Mouse (Mus musculus): ENCODE results near the gene Snapc4. TPM values are rescaled to one million over a fixed set of nuclear protein-coding genes. Genes with fewer than 3 reads are reported as not detected.

Snapc4 gene
- polyA plus RNA-seq (2012; rRNA removed), result 59.2 and 63.9 TPM in 2 replicates

DNA sequence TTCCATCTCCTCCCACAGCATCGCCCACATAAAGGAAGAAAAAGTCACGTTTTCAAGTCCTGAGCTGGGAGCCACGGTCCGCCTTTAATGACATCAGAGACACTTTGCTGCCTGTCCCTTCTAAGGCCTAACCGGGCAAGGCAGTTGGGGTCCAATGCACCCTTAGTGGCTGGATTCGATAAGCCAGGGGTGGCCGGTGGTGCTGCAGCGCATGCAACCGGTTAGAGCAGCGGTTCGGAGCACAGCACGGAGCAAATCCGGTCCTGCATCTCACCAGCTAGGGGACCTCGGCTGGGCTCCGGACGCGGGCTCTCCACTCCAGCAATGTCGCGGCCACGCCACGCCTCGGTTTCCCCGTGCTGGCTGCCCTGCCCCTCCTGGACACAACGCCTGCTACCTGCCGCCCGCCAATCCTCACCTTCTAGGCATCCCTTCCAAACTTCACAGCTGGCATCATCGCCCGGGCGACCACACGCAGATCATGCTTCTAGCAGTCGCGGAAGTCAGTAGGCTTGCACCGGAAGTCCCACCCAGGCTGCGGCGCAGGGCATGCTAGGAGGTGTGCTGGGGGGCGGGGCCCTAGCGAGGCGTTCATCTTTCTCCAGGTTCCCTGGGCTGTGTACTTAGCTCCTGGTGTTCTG, at the start of gene Snapc4:
Snapc4 (minus strand) TSS at position 523 of the 641 bp plus-strand sequence.
- WGBS, result under 1% methylated on average over 38 of the region's 38 CpGs
- no peak within 1 kb of the TSS for H3K27ac ChIP-seq (ENCODE audit: insufficient read depth, low read length)
- no peak for TF ChIP-seq CTCF (IDR thresholded peaks at IDR 0.05; ENCODE audit: borderline replicate concordance, insufficient read depth, low read depth, low read length)
- peak; percentile 58; the same call in 1 of the 2 replicates for TF ChIP-seq POLR2A (IDR thresholded peaks at IDR 0.05; ENCODE audit: borderline replicate concordance, insufficient read depth, low read length)

GRCm38 (mm10) chr2:26429851-26430250, 49.4 kb upstream of the Snapc4 start:
- TF ChIP-seq POLR2A (IDR thresholded peaks at IDR 0.05; ENCODE audit: borderline replicate concordance, insufficient read depth, low read length) (no peak), CTCF (IDR thresholded peaks at IDR 0.05; ENCODE audit: borderline replicate concordance, insufficient read depth, low read depth, low read length) (no peak)
- H3K27ac ChIP-seq (ENCODE audit: insufficient read depth, low read length), result no peak overlapping the region
- no peak for DNase-seq
- no peak overlapping the region for H3K4me3 ChIP-seq (replicated peaks; ENCODE audit: insufficient read depth, low read depth, low read length)
- no peaks in the 10 kb centered on the region for H3K4me1 ChIP-seq (ENCODE audit: control insufficient read depth, insufficient read depth, low read length)
- 47% methylated on average over 5 of the region's 5 CpGs for WGBS
- H3K27me3 ChIP-seq (ENCODE audit: control insufficient read depth, insufficient read depth, low read length), result no peaks in the 10 kb centered on the region

More for the DNA sequence above, at the start of gene Snapc4:
- H3K4me3 ChIP-seq (replicated peaks; ENCODE audit: insufficient read depth, low read depth, low read length), result peak within 1 kb of the TSS; percentile 84
- DNase-seq, result peak; percentile 83 to 84
- H3K4me1 ChIP-seq (ENCODE audit: control insufficient read depth, insufficient read depth, low read length), result no peaks in the 10 kb centered on the region
- no peaks in the 10 kb centered on the region for H3K27me3 ChIP-seq (ENCODE audit: control insufficient read depth, insufficient read depth, low read length)

- DNase-seq, result no peak
- no peak overlapping the region for H3K4me3 ChIP-seq (replicated peaks; ENCODE audit: insufficient read depth, low read depth, low read length)
- H3K4me1 ChIP-seq (ENCODE audit: control insufficient read depth, insufficient read depth, low read length), result no peaks in the 10 kb centered on the region
- no peak overlapping the region for H3K27ac ChIP-seq (ENCODE audit: insufficient read depth, low read length)
- no peaks in the 10 kb centered on the region for H3K27me3 ChIP-seq (ENCODE audit: control insufficient read depth, insufficient read depth, low read length)
- 99% methylated on average over 2 of the region's 2 CpGs for WGBS
- TF ChIP-seq CTCF (IDR thresholded peaks at IDR 0.05; ENCODE audit: borderline replicate concordance, insufficient read depth, low read depth, low read length) (no peak), POLR2A (IDR thresholded peaks at IDR 0.05; ENCODE audit: borderline replicate concordance, insufficient read depth, low read length) (no peak)
Observed at GRCm38 (mm10) chr2:26424541-26424940, 44.1 kb upstream of the Snapc4 start.

- TF ChIP-seq POLR2A (IDR thresholded peaks at IDR 0.05; ENCODE audit: borderline replicate concordance, insufficient read depth, low read length), result no peak
- DNase-seq, result no peak
- no peaks in the 10 kb centered on the region for H3K4me1 ChIP-seq (ENCODE audit: control insufficient read depth, insufficient read depth, low read length)
- no peak overlapping the region for H3K4me3 ChIP-seq (replicated peaks; ENCODE audit: insufficient read depth, low read depth, low read length)
- no peak overlapping the region for H3K27ac ChIP-seq (ENCODE audit: insufficient read depth, low read length)
- no peaks in the 10 kb centered on the region for H3K27me3 ChIP-seq (ENCODE audit: control insufficient read depth, insufficient read depth, low read length)
- 80% methylated on average over 1 of the region's 1 CpGs for WGBS
Observed at GRCm38 (mm10) chr2:26423086-26423485, 42.6 kb upstream of the Snapc4 start.

- H3K27ac ChIP-seq (ENCODE audit: insufficient read depth, low read length), result no peak overlapping the region
- H3K27me3 ChIP-seq (ENCODE audit: control insufficient read depth, insufficient read depth, low read length), result no peaks in the 10 kb centered on the region
- no peaks in the 10 kb centered on the region for H3K4me1 ChIP-seq (ENCODE audit: control insufficient read depth, insufficient read depth, low read length)
- no peak for DNase-seq
- no peak overlapping the region for H3K4me3 ChIP-seq (replicated peaks; ENCODE audit: insufficient read depth, low read depth, low read length)
- TF ChIP-seq POLR2A (IDR thresholded peaks at IDR 0.05; ENCODE audit: borderline replicate concordance, insufficient read depth, low read length) (no peak), CTCF (IDR thresholded peaks at IDR 0.05; ENCODE audit: borderline replicate concordance, insufficient read depth, low read depth, low read length) (no peak)
- WGBS, result 85% methylated on average over 2 of the region's 2 CpGs
Observed at GRCm38 (mm10) chr2:26421969-26422368, 41.5 kb upstream of the Snapc4 start.

DNA sequence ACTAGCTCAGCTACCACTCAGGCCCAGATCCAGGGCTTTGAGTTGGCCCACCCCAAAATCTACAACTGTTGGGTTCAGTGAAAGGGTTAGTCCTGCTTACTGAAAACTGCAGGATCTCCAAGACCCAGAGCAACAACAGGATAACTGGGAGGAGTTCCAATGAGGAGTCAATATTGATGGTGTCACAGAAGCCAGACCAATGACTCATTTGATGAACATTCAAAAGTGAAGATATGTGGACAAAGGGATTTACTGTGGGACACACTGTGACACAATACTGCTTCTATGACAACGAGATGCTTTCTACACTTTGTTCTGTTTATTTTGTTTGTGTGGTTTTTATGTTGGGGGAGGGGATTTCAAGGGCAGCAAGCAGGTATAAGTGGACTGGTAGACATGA, 37.7 kb upstream of the Snapc4 start:
- Histone ChIP-seq H3K4me3 (replicated peaks; ENCODE audit: insufficient read depth, low read depth, low read length) (no peak overlapping the region), H3K27ac (ENCODE audit: insufficient read depth, low read length) (no peak overlapping the region), H3K27me3 (ENCODE audit: control insufficient read depth, insufficient read depth, low read length) (no peaks in the 10 kb centered on the region), H3K4me1 (ENCODE audit: control insufficient read depth, insufficient read depth, low read length) (no peaks in the 10 kb centered on the region)
- no peak for DNase-seq
- WGBS, result 87% methylated on average over 1 of the region's 1 CpGs
- TF ChIP-seq POLR2A (IDR thresholded peaks at IDR 0.05; ENCODE audit: borderline replicate concordance, insufficient read depth, low read length), result no peak
- no peak for TF ChIP-seq CTCF (IDR thresholded peaks at IDR 0.05; ENCODE audit: borderline replicate concordance, insufficient read depth, low read depth, low read length)

DNA sequence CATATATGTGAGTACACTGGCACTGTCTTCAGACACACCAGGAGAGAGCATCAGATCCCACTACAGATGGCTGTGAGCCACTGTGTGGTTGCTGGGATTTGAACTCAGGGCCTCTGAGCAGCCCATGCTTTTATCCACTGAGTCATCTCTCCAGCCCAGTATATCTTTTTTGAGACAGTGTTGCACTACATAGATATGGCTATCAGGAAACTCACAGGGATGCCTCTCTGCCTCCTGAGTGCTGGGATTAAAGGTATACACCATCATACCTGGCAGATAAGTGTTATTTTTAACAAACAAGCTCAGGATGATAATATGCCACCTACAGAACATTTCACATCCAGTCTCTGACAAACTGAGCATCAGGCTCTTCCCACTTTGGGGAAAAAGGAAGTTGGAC, 36.6 kb upstream of the Snapc4 start:
- Histone ChIP-seq H3K27me3 (ENCODE audit: control insufficient read depth, insufficient read depth, low read length) (no peaks in the 10 kb centered on the region), H3K27ac (ENCODE audit: insufficient read depth, low read length) (no peak overlapping the region), H3K4me3 (replicated peaks; ENCODE audit: insufficient read depth, low read depth, low read length) (no peak overlapping the region), H3K4me1 (ENCODE audit: control insufficient read depth, insufficient read depth, low read length) (no peaks in the 10 kb centered on the region)
- TF ChIP-seq CTCF (IDR thresholded peaks at IDR 0.05; ENCODE audit: borderline replicate concordance, insufficient read depth, low read depth, low read length), result no peak
- TF ChIP-seq POLR2A (IDR thresholded peaks at IDR 0.05; ENCODE audit: borderline replicate concordance, insufficient read depth, low read length), result no peak
- DNase-seq, result no peak

DNA sequence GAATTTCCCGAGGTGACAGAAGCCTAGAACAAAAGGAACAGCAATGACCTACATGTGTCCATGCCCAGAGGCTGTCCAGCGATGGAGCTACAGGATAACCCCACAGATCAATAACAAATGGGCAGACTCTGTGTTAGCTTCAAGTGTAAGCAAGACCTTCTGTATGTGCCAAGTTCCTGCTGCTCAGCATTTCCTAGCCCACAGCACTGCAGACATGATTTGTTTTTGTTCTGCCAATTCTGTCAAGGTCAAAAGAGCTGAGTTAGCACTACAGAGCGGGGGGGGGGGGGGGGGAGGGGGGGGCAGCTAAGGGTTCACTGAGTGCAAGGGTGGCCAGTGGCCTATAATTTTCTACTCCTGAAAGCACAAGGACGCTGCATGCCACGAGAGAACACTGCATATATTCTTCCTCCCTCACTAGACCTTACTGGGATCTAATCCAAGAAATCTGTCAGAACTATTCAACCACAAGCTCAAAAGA, 30.5 kb upstream of the Snapc4 start:
- TF ChIP-seq POLR2A (IDR thresholded peaks at IDR 0.05; ENCODE audit: borderline replicate concordance, insufficient read depth, low read length) (no peak), CTCF (IDR thresholded peaks at IDR 0.05; ENCODE audit: borderline replicate concordance, insufficient read depth, low read depth, low read length) (no peak)
- 4% methylated on average over 5 of the region's 5 CpGs for WGBS
- H3K27ac ChIP-seq (ENCODE audit: insufficient read depth, low read length), result peak overlapping the region; percentile 77
- DNase-seq, result peak; percentile 48 to 63
- peaks cover 33% of the 10 kb centered on the region for H3K4me1 ChIP-seq (ENCODE audit: control insufficient read depth, insufficient read depth, low read length)
- H3K27me3 ChIP-seq (ENCODE audit: control insufficient read depth, insufficient read depth, low read length), result no peaks in the 10 kb centered on the region
- no peak overlapping the region for H3K4me3 ChIP-seq (replicated peaks; ENCODE audit: insufficient read depth, low read depth, low read length)
